Mouse (Mus musculus) midbrain, embryonic 10.5 days (tissue): ENCODE measurements at regions not wholly inside any gene's neighbourhood (a gene's known extent, or its start where the extent isn't known, plus 50 kb on each side); places are given as distances from the start of the nearest gene placed in this dataset.

ENCODE experiments used
- DNase-seq: peaks from one replicate; pipeline ENCODE4 v3.0.0-alpha.2; 2017; ENCODE audit warnings: low spot score
- H3K27ac ChIP-seq: fragments of 300-500 bp; sonication (generic); replicated peaks from 2 replicates; pipeline ENCODE4 v1.5.1; 2016; ENCODE audit warnings: mild to moderate bottlenecking
- H3K27me3 ChIP-seq: fragments of 300-500 bp; sonication (generic); 2 replicates; pipeline ENCODE4 v1.6.1; 2016; ENCODE audit warnings: low read depth, mild to moderate bottlenecking; ENCODE audit not compliant: poor library complexity, severe bottlenecking
- H3K36me3 ChIP-seq: fragments of 300-500 bp; sonication (generic); 2 replicates; pipeline ENCODE4 v1.6.1; 2016; ENCODE audit warnings: mild to moderate bottlenecking, moderate library complexity
- H3K4me1 ChIP-seq: fragments of 300-500 bp; sonication (generic); 2 replicates; pipeline ENCODE4 v1.6.1; 2016
- H3K4me3 ChIP-seq: fragments of 300-500 bp; sonication (generic); 2 replicates; pipeline ENCODE4 v1.5.1; 2016; ENCODE audit warnings: mild to moderate bottlenecking, moderate library complexity
- H3K9me3 ChIP-seq: fragments of 300-500 bp; sonication (generic); replicated peaks from 2 replicates; pipeline ENCODE4 v1.6.1; 2016; ENCODE audit warnings: mild to moderate bottlenecking
- WGBS: fragments of 180-500 bp; shearing (Covaris S2); methylation state at CpG from one replicate; pipeline ENCODE4 v1.1.7; 2016; 5-methylcytosine and 5-hydroxymethylcytosine counted together

DNA sequence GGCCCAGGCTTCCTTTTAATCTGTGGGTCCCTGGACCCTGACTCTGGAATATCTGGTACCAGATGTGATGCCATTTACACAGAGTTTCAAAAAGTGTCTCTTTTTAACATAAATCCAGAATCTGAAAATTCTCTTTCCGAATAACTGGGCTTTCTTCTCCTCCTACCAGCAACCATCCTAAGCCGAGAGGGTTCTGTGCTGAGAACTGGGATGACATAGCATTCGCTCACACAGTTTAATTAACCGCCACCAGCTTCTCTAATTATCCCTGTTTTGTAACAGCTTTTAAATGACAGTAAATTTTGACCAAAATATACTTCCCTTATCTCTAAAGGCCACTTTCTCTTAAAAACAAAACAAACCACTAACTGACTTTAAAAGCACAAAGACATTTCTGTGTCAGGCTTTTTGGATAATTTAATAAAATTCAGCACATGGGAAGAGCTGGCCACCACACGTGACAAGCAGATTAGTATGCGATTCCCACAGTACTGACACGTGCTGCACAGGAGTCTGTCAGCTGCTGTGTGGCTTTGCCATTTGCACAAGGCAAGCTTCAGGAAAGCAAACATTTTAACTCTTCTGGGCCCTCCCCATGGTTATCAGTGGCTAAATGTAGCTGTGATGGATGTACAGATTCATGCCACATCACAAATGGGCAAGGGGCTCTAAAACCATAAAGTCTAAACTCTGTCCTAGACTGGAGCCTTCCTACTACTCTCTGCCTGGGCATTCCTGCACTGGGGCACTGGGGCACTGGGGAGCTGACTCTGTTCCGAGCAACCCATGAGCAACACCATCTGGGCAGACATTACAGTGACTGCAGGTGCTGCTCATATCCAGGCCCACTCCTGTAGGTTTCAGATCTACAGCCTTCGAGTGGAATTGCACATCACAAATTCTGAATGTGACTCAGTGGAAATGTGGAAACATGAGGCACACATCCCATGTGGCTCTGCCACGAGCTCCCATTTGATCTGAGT lies 263.1 kb upstream of the Zfp637 start:
- Histone ChIP-seq H3K9me3 (no peaks in the 10 kb centered on the region), H3K27ac (no peak overlapping the region), H3K4me1 (no peaks in the 10 kb centered on the region), H3K4me3 (no peak overlapping the region), H3K27me3 (no peaks in the 10 kb centered on the region), H3K36me3 (no peaks in the 10 kb centered on the region)
- DNase-seq = no peak
- WGBS = 89% methylated on average over 10 of the region's 10 CpGs

DNA sequence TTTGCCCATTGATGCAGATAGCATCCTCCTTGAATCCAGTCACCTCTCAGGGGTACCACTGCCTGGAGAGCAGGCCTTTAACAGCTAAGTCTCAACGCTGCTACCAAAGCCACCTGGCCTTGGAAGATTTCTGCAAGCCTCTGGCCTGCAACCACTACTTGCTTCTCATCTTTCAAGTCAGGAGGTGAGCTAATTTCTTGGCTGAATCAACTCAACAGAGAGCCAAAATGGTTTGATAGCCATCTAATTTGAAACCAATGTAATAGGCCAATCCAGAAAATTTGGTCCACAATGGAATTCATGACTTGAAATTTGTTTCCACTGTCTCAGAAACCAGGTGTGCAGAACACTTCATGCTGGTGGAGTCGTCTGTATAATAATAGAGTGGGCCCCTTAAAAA lies 260.0 kb upstream of the Zfp637 start:
- Histone ChIP-seq H3K27me3 (no peaks in the 10 kb centered on the region), H3K36me3 (no peaks in the 10 kb centered on the region), H3K4me3 (no peak overlapping the region), H3K4me1 (no peaks in the 10 kb centered on the region), H3K9me3 (no peaks in the 10 kb centered on the region), H3K27ac (no peak overlapping the region)
- WGBS = 81% methylated on average over 2 of the region's 2 CpGs
- no peak for DNase-seq

DNA sequence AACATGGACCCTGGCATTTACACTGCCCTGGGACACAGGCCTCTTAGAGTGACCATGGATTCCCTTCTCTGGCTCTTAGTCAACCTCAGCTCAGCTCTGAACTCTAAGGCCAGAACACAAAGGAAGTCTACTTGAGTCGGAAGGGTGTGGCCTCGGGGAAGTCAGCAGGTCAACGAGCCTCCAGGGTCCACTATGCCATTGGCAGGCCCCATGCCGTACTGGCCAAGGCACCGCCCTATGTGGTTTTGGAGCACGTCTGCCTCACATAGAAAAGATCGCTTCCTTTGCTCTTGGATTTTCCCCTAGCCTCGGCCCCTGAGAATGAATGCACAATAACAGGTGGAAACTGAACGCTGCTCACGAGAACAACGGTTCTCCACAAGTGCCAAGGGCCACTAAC lies 257.9 kb upstream of the Zfp637 start:
- Histone ChIP-seq H3K4me1 (no peaks in the 10 kb centered on the region), H3K36me3 (no peaks in the 10 kb centered on the region), H3K9me3 (no peaks in the 10 kb centered on the region), H3K4me3 (no peak overlapping the region), H3K27me3 (no peaks in the 10 kb centered on the region), H3K27ac (no peak overlapping the region)
- 90% methylated on average over 11 of the region's 11 CpGs for WGBS
- DNase-seq = peak; percentile 8

DNA sequence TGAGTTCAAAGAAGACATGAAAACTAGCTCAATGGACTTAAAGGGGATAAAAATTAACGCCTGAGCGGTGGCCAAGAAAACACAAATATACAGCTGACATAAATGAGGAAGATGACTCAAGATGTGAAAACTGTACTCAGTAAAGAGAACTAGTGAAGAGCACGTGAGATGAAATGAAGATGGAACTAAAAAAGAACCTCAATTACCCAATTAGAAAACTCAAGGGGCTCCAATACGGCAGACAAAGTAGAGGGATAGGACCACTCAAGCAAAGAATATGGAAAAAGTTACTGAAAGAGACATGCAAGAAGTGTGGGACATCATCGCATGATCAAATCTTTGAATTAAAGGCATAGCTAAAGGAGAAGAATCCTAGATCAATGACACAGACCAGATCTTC lies 256.4 kb upstream of the Zfp637 start:
- WGBS = 94% methylated on average over 5 of the region's 5 CpGs
- no peaks in the 10 kb centered on the region for H3K27me3 ChIP-seq
- DNase-seq = no peak

DNA sequence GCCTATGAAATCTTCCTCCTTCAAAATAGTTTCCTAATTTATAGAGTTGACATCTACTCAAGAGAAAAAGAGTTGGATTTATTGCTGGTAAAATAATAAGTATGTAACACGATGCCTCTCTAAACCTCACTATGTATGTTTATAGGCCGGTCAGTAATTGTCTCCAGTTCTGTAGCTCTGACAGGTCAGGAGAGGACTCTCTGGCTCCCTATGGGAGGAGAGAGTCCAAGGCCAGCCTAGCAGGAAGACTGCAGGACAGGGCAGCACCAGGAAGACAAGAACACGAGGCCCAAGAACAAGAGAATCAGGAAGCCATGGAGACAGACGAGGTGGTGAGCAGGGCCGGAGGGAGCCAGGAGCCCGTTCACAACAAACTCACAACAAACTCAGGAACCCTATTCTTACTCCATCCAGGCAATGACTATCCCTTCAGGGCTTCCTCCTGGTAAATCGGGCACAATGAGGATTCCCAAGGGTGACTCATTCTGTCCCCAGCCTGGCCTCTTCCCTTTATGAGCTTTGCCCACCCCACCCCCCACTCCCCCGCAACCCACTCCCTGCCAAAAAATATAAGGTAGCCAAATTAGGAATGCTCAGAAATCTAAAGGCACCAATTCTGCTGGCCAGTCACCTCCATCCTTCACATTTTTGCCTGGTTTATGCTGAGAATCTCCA lies 244.7 kb upstream of the Zfp637 start:
- Histone ChIP-seq H3K27ac (no peak overlapping the region), H3K36me3 (no peaks in the 10 kb centered on the region), H3K4me3 (no peak overlapping the region), H3K4me1 (no peaks in the 10 kb centered on the region), H3K27me3 (no peaks in the 10 kb centered on the region), H3K9me3 (no peaks in the 10 kb centered on the region)
- peak; percentile 6 for DNase-seq
- 89% methylated on average over 8 of the region's 8 CpGs for WGBS

More for the DNA sequence above, 256.4 kb upstream of the Zfp637 start:
- no peak overlapping the region for H3K27ac ChIP-seq
- H3K9me3 ChIP-seq = no peaks in the 10 kb centered on the region
- H3K4me1 ChIP-seq = no peaks in the 10 kb centered on the region
- no peaks in the 10 kb centered on the region for H3K36me3 ChIP-seq
- no peak overlapping the region for H3K4me3 ChIP-seq

DNA sequence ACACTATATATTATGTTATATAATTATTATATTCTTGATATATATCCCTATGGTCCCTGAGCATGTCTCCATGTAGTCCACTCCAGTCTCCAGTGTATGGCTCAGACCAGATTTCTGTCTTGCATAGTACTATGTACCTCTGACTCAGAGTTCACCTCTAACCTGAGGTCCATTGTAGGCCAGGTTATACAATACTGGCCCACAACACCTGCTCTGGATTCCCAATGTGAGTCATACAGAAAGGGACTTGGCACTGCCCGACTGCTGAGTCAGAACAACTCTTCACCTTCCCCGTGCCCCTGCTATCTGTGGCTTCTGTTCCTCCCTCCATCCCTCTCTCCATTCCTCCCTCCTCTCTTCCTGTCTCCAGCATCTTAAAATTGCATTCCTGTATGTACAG lies 236.1 kb upstream of the Zfp637 start:
- WGBS = 84% methylated on average over 2 of the region's 2 CpGs

DNA sequence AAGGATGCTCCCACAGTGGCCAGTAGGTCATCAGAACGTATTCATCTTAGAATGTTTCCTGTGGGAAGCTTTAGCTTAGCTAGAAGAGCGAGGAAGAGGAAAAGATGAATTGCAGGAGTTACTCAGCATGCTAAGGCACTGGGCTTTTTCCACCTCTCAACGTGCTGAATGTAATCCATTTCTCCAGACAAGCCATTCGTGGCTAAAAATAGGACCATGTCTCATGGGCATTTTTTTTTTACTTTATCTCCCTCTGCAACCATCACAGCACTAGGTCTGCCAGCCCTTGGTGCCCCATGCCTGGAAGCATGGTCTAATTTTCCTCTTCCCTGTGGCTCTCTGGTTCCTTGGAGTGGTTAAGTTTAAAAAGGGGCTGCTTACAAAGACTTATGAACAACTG lies 235.3 kb upstream of the Zfp637 start:
- Histone ChIP-seq H3K27ac (no peak overlapping the region), H3K4me3 (no peak overlapping the region), H3K4me1 (0 out of 2 replicates have a peak, but pooled peaks cover 1% of the 10 kb centered on the region), H3K9me3 (peaks cover 8% of the 10 kb centered on the region; the same call in 1 of the 2 replicates), H3K36me3 (no peaks in the 10 kb centered on the region), H3K27me3 (no peaks in the 10 kb centered on the region)
- WGBS = 87% methylated on average over 4 of the region's 4 CpGs
- DNase-seq = peak; percentile 2

More for the DNA sequence above, 236.1 kb upstream of the Zfp637 start:
- Histone ChIP-seq H3K4me3 (no peak overlapping the region), H3K4me1 (no peaks in the 10 kb centered on the region), H3K27ac (no peak overlapping the region), H3K27me3 (no peaks in the 10 kb centered on the region), H3K36me3 (no peaks in the 10 kb centered on the region), H3K9me3 (peaks cover 8% of the 10 kb centered on the region; the same call in 1 of the 2 replicates)
- DNase-seq = peak; percentile 3

DNA sequence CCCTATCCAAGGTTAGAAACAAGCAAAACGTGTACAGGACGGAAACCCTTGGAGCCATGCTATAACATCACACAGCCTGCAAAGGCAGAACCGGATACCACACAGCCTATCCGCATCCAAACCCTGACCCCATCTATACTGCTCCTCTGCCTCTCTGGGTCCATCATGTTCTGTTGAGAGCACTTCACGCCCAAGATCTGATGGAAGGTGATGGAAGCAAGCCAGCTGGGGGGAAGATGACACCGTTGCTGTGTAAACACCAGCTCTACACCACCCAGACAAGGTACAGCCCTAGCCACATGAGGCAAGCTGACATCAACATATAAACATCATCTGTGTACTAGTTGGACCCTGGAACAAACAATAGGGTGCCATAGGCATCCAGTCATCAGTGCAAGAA lies 234.8 kb upstream of the Zfp637 start:
- peaks cover 8% of the 10 kb centered on the region; the same call in 1 of the 2 replicates for H3K9me3 ChIP-seq
- peak; percentile 3 for DNase-seq
- H3K27me3 ChIP-seq = no peaks in the 10 kb centered on the region
- no peak overlapping the region for H3K4me3 ChIP-seq
- no peak overlapping the region for H3K27ac ChIP-seq
- H3K36me3 ChIP-seq = no peaks in the 10 kb centered on the region
- 86% methylated on average over 6 of the region's 6 CpGs for WGBS
- H3K4me1 ChIP-seq = 0 out of 2 replicates have a peak, but pooled peaks cover 3% of the 10 kb centered on the region

DNA sequence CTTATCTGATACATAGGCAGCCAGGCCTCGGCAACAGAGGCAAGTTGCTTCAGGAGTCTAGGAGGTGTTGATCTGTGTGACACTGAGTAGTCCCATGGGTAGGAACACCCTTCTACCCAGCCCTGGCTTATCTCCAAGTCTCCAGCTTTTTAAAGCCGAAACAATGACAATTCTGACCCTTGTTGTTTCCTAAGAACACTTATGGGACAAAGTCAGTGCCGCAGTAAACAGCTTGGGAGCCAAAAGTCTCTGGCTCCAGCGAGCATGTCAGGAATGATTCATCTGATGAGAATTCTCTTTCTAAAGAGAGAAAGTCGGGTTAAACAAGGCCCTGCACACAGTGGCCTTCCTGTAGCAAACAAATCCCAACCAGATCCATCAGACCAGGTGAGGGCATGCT lies 234.0 kb upstream of the Zfp637 start:
- H3K4me3 ChIP-seq = no peak overlapping the region
- no peaks in the 10 kb centered on the region for H3K27me3 ChIP-seq
- peaks cover 8% of the 10 kb centered on the region; the same call in 1 of the 2 replicates for H3K9me3 ChIP-seq
- no peaks in the 10 kb centered on the region for H3K36me3 ChIP-seq
- H3K27ac ChIP-seq = no peak overlapping the region
- 83% methylated on average over 5 of the region's 5 CpGs for WGBS
- peak; percentile 4 for DNase-seq
- 0 out of 2 replicates have a peak, but pooled peaks cover 3% of the 10 kb centered on the region for H3K4me1 ChIP-seq

DNA sequence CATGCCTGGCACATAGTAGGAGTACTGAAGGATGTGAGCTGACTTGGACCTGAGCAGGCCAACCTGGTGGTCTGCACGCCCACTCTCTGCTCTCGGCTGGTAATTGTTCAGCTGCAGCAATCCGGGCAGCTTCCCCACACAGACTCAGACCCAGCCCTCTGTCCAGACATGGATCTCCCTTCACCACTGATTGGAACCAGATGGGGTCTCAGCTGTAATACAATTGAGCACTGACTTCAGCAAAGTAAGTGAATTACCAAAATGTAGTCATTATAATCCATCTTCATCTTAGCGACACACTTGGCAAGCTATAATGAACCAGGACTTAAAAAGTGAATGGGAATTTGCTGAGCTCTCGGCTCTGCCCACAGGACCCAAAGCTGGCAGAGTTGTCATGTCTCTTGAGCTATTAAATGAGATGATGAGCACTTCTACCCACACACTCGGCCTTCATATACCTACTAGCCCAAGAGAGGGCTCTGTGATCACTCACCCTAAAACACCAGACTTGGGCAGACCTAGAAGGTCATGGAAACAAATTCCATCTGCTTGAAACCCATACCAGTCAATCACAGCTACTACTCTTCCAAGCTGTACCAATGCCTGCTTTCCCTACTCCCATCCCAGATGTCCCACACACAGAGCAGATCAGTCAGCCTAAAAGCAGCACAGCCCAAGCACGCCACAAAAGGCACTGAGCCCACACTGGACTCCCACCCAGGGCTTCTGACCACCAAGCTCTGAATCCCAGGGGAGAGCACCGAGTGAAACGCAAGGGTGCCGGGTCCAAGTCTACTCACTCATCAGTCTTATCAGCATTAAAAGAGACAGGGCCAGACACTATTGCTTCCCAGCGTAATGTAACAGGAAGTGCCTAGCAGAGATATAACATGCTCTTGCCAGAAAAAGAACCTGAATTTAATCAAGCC lies 231.2 kb upstream of the Zfp637 start:
- no peak for DNase-seq
- H3K4me3 ChIP-seq = no peak overlapping the region
- no peak overlapping the region for H3K27ac ChIP-seq
- H3K9me3 ChIP-seq = no peaks in the 10 kb centered on the region
- 0 out of 2 replicates have a peak, but pooled peaks cover 3% of the 10 kb centered on the region for H3K4me1 ChIP-seq
- WGBS = 82% methylated on average over 11 of the region's 11 CpGs
- H3K36me3 ChIP-seq = no peaks in the 10 kb centered on the region
- H3K27me3 ChIP-seq = no peaks in the 10 kb centered on the region

DNA sequence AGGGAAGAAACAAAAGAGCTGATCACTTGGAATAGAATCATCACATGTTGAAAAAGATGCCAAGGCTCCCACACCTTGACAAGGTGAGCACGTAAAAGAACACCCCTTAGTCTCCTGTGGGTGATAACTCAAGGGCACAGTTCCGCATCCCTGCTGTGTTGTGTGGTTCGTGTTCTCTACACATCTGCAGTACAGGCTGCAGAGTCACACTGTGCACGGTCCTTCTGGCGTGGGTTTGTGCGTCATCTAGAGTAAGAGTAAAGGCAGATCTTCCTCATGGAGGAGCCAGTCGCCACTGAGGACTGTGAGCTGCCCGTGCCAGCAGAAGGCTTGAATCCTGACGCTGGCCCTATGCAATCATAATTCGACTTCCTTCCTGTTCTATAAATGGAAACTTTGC lies 229.7 kb upstream of the Zfp637 start:
- no peaks in the 10 kb centered on the region for H3K9me3 ChIP-seq
- no peaks in the 10 kb centered on the region for H3K27me3 ChIP-seq
- no peak for DNase-seq
- WGBS = 91% methylated on average over 10 of the region's 10 CpGs
- H3K4me1 ChIP-seq = 0 out of 2 replicates have a peak, but pooled peaks cover 3% of the 10 kb centered on the region
- no peak overlapping the region for H3K4me3 ChIP-seq
- no peak overlapping the region for H3K27ac ChIP-seq
- H3K36me3 ChIP-seq = no peaks in the 10 kb centered on the region

DNA sequence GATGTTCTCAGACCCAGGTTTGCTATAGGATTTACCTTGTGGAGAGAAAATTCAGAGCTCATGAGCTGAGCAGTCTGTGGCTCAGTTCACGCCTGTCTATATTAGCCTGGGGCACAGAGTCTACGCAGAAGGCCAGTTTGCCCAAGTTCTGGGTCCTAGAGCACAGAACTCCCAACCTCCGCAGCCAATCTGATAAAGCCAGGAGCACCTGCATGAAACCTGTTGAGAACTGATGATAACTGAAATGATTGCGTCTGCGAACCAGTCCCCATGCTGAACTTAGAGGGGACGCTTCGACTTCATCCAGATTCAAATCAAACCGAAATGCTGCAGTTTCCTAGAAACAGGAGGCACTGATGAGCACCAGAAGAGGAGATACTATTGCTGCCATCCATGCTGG lies 229.0 kb upstream of the Zfp637 start:
- Histone ChIP-seq H3K4me1 (0 out of 2 replicates have a peak, but pooled peaks cover 3% of the 10 kb centered on the region), H3K27ac (no peak overlapping the region), H3K27me3 (no peaks in the 10 kb centered on the region), H3K4me3 (no peak overlapping the region), H3K9me3 (no peaks in the 10 kb centered on the region), H3K36me3 (no peaks in the 10 kb centered on the region)
- DNase-seq = no peak
- WGBS = 93% methylated on average over 8 of the region's 8 CpGs
